Comparison of ENCODE assay signal across 10 mouse cellular contexts in genomic region chr1:119256097-119256473, GRCm38 (mm10).
DNase-seq lines count a peak whose midpoint lies in the region; ATAC-seq and TF ChIP-seq lines count a peak whose summit lies in the region.
"Had no signal": no experiment of that assay in that cellular context is flagged by ENCODE, and none has a peak within 500 bp of the region (broad histone marks: within the 10 kb centered on the region; RNA-seq: fewer than 3 reads in every experiment).

No protein-coding gene starts in this region.

- no peaks in the 10 kb centered on the region for H3K9me3 ChIP-seq in lung, embryonic 14.5 days (ENCODE audit: low read depth, low read length)
- H3K9me3 ChIP-seq: limb, embryonic 13.5 days had no signal

- H3K4me2 ChIP-seq in lung, embryonic 14.5 days: no peak overlapping the region
- H3K4me2 ChIP-seq: limb, embryonic 13.5 days had no signal

- no peak for ATAC-seq in lung, embryonic 14.5 days (ENCODE audit: insufficient read depth)
- no peak for ATAC-seq in inflammation-experienced regulatory T-cells, adult 6 months
- ATAC-seq: CD4-positive, CD25-positive, alpha-beta regulatory T cell, adult 4 months had no signal

- TF ChIP-seq EP300 in heart, adult 2 months (IDR thresholded peaks at IDR 0.05; ENCODE audit: insufficient read depth, low read depth, low read length): no peak

- 0 out of 2 replicates have a peak, but pooled peaks have one; percentile 14 for TF ChIP-seq CTCF in heart, adult 2 months (IDR thresholded peaks at IDR 0.05)
- TF ChIP-seq CTCF in lung, embryonic 14.5 days (IDR thresholded peaks at IDR 0.05; ENCODE audit: low read depth): peak; percentile 12; the same call in 1 of the 2 replicates

- 74% methylated on average over 5 of the region's 5 CpGs for WGBS in heart, adult 2 months
- WGBS in lung, embryonic 14.5 days: 45% methylated on average over 5 of the region's 5 CpGs

- no peak for TF ChIP-seq POLR2A in heart, adult 2 months (IDR thresholded peaks at IDR 0.05; ENCODE audit: insufficient read depth, low read depth, low read length)

- no peaks in the 10 kb centered on the region for H3K36me3 ChIP-seq in heart, adult 2 months (ENCODE audit: control insufficient read depth, insufficient read depth, low read length)
- H3K36me3 ChIP-seq in lung, embryonic 14.5 days (ENCODE audit: insufficient read depth): no peaks in the 10 kb centered on the region
- H3K36me3 ChIP-seq: limb, embryonic 13.5 days had no signal

- intact Hi-C loops in heart, adult 2 months (cut with DNase I): loop anchor here (10.0 kb wide), 1 partner anchor 169 kb away; the partner anchor contains the start of gene Inhbb

- H3K27ac ChIP-seq in heart, adult 2 months: no peak overlapping the region
- H3K27ac ChIP-seq in lung, embryonic 14.5 days (ENCODE audit: low read depth): no peak overlapping the region
- H3K27ac ChIP-seq: limb, embryonic 13.5 days had no signal

- H3K27me3 ChIP-seq in heart, adult 2 months (ENCODE audit: control insufficient read depth, insufficient read depth, low read length): no peaks in the 10 kb centered on the region
- H3K27me3 ChIP-seq in lung, embryonic 14.5 days (ENCODE audit: insufficient read depth, low read length): no peaks in the 10 kb centered on the region
- H3K27me3 ChIP-seq: limb, embryonic 13.5 days had no signal

- H3K9ac ChIP-seq in heart, adult 2 months (ENCODE audit: low read depth, low read length): no peak overlapping the region
- H3K9ac ChIP-seq in lung, embryonic 14.5 days: no peak overlapping the region
- H3K9ac ChIP-seq: limb, embryonic 13.5 days had no signal

- no peak overlapping the region for H3K4me3 ChIP-seq in heart, adult 2 months
- H3K4me3 ChIP-seq in lung, embryonic 14.5 days (ENCODE audit: low read depth, low read length): no peak overlapping the region
- H3K4me3 ChIP-seq: limb, embryonic 13.5 days had no signal

- H3K79me2 ChIP-seq in heart, adult 2 months (replicated peaks; ENCODE audit: control insufficient read depth, insufficient read depth, low read length): no peaks in the 10 kb centered on the region

- no peaks in the 10 kb centered on the region; the same call in 1 of the 2 replicates for H3K4me1 ChIP-seq in heart, adult 2 months (ENCODE audit: control insufficient read depth, insufficient read depth, low read length)
- no peaks in the 10 kb centered on the region for H3K4me1 ChIP-seq in lung, embryonic 14.5 days (ENCODE audit: insufficient read depth)
- H3K4me1 ChIP-seq: limb, embryonic 13.5 days had no signal

- no peak for DNase-seq in heart, adult 2 months
- no peak for DNase-seq in heart, adult 9 months (ENCODE audit: low spot score in 2 of 2)
- DNase-seq in 3134 (ENCODE audit: extremely low read depth, insufficient read length, low spot score): peak; percentile 29
- DNase-seq in cerebellum, adult 9-10 months: peak; percentile 19
- no peak for DNase-seq in lung, embryonic 14.5 days
- DNase-seq in yolk sac, embryonic 10.5 days (ENCODE audit: low spot score): no peak
- DNase-seq in right cerebral cortex, adult 2 months (ENCODE audit: low spot score in 2 of 2): no peak

Comparison
In these comparisons a context has a peak if more than half of its experiments do, and no peak if none do; other contexts are left out.
1. DNase-seq: peak in 3134 (single experiment) and cerebellum, adult 9-10 months (single experiment); none in heart, adult 2 months (0 of 2), heart, adult 9 months (0 of 2), lung, embryonic 14.5 days (single experiment), yolk sac, embryonic 10.5 days (single experiment) and right cerebral cortex, adult 2 months (0 of 2).